Mouse (Mus musculus) midbrain, embryonic 11.5 days (tissue): Measurements from ENCODE around the gene Olfr3. TPM values are rescaled to one million over a fixed set of nuclear protein-coding genes. Genes with fewer than 3 reads are reported as not detected.

Experiments
- ATAC-seq: fragments of 200-750 bp; cut with Nextera tagmentation; 2 replicates; pipeline ENCODE4 v1.8.0; 2017; ENCODE audit warnings: moderate TSS enrichment, moderate library complexity; ENCODE audit not compliant: low FRiP score
- DNase-seq: peaks from one replicate; pipeline ENCODE4 v3.0.0; 2015; ENCODE audit warnings: low spot score; ENCODE audit errors: missing footprints
- H3K27ac ChIP-seq: fragments of 300-500 bp; sonication (generic); 2 replicates; pipeline ENCODE4 v1.5.1; 2014; ENCODE audit warnings: low read depth, low read length
- H3K27me3 ChIP-seq: fragments of 300-500 bp; sonication (generic); 2 replicates; pipeline ENCODE4 v1.6.1; 2014; ENCODE audit warnings: mild to moderate bottlenecking, low read length, moderate library complexity, mixed read lengths; ENCODE audit not compliant: control insufficient read depth, insufficient read depth
- H3K36me3 ChIP-seq: fragments of 300-500 bp; sonication (generic); 2 replicates; pipeline ENCODE4 v1.6.1; 2014; ENCODE audit warnings: mild to moderate bottlenecking, low read length, moderate library complexity, mixed read lengths; ENCODE audit not compliant: control insufficient read depth, insufficient read depth
- H3K4me1 ChIP-seq: fragments of 300-500 bp; sonication (generic); 2 replicates; pipeline ENCODE4 v1.6.1; 2014; ENCODE audit warnings: low read length; ENCODE audit not compliant: control insufficient read depth, insufficient read depth
- H3K4me2 ChIP-seq: fragments of 300-500 bp; sonication (generic); 2 replicates; pipeline ENCODE4 v1.6.1; 2014; ENCODE audit warnings: mild to moderate bottlenecking, moderate library complexity
- H3K4me3 ChIP-seq: fragments of 300-500 bp; sonication (generic); 2 replicates; pipeline ENCODE4 v1.5.1; 2014; ENCODE audit warnings: low read depth, low read length
- H3K9ac ChIP-seq: fragments of 300-500 bp; sonication (generic); 2 replicates; pipeline ENCODE4 v1.6.1; 2014; ENCODE audit warnings: low read length
- H3K9me3 ChIP-seq: fragments of 300-500 bp; sonication (generic); 2 replicates; pipeline ENCODE4 v1.6.1; 2016; ENCODE audit warnings: low read length; ENCODE audit not compliant: control insufficient read depth
- WGBS: fragments of 180-500 bp; shearing (Covaris S2); extraction: QIAGEN DNeasy Blood & Tissue Kit; methylation state at CpG from one replicate; pipeline ENCODE4 v1.1.7; 2014; 5-methylcytosine and 5-hydroxymethylcytosine counted together
- polyA plus RNA-seq: library from polyadenylated mRNA; unstranded; fragments of >200 nt; fragmentation: Nextera tagmentation; extraction: Ambion mirVana; gene quantifications from 2 replicates; pipeline ENCODE4 v1.2.1, GENCODE M21; 2014

Gene Olfr3
- polyA plus RNA-seq: not detected in 2 replicates

GRCm38 (mm10) chr2:36816932-36817331 lies at the start of gene Olfr3:
Gene Olfr3, minus strand, starts transcription at chr2:36817032.
- H3K4me2 ChIP-seq: no peak within 1 kb of the TSS
- peaks cover 4% of the 10 kb centered on the region; the same call in 1 of the 2 replicates for H3K9me3 ChIP-seq

DNA sequence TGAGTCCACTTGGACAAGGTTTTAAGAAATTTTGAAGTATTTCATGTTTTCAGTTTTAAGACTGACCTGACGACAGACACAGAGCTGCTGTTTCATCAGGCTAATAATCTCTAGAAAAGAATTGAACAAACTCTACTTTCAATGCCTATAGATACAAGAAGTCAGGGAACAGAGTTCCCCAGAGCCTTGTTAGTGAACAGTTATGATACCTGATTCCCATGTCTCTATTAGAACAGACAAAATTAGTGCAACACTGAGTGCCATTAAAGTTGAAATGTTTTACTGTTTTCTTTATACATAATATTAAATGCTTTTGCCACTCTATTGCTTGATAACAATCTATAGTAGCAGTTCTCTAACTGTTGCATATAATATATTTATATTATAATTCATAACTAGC lies 45.7 kb upstream of the Olfr3 start, which contains the start of gene Olfr351:
Gene Olfr351, minus strand, starts transcription at position 101 of the 400 bp plus-strand sequence.
- Histone ChIP-seq H3K4me2 (no peak within 1 kb of the TSS), H3K4me1 (no peaks in the 10 kb centered on the region), H3K9me3 (peaks cover 4% of the 10 kb centered on the region; the same call in 1 of the 2 replicates), H3K4me3 (no peak within 1 kb of the TSS), H3K27ac (no peak within 1 kb of the TSS), H3K36me3 (no peaks in the 10 kb centered on the region), H3K27me3 (no peaks in the 10 kb centered on the region), H3K9ac (no peak within 1 kb of the TSS)
- ATAC-seq (no peak), DNase-seq (no peak)
- 69% methylated on average over 1 of the region's 1 CpGs for WGBS

More at GRCm38 (mm10) chr2:36816932-36817331, at the start of gene Olfr3:
- no peak within 1 kb of the TSS for H3K9ac ChIP-seq
- DNase-seq: no peak
- no peaks in the 10 kb centered on the region for H3K27me3 ChIP-seq
- H3K27ac ChIP-seq: no peak within 1 kb of the TSS
- H3K4me3 ChIP-seq: no peak within 1 kb of the TSS
- H3K4me1 ChIP-seq: no peaks in the 10 kb centered on the region
- 73% methylated on average over 1 of the region's 1 CpGs for WGBS
- no peaks in the 10 kb centered on the region for H3K36me3 ChIP-seq
- ATAC-seq: no peak

DNA sequence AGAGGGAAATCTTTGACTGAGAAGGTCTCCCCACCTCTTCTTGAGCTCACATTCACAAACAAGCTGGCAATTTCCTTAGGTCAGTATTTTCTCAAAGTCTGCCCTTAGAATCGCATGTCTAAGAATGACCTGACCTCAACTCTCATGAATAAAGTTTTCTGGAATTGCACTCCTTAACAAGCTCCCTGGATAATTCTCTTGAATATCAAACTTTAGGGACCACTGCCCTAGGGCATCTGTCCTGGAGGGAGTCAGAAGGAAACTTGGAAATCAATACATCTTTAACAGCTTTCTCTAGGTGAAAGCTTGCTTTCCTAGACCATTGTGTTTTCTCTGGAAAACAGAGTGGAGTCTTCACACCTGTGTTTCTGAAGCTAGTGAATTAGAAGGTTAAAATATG lies 29.2 kb upstream of the Olfr3 start, which contains the start of gene Olfr350:
Gene Olfr350, plus strand, starts transcription at position 301 of the 400 bp plus-strand sequence.
- H3K27ac ChIP-seq: no peak within 1 kb of the TSS
- no peak within 1 kb of the TSS for H3K4me3 ChIP-seq
- ATAC-seq (no peak), DNase-seq (no peak)
- H3K4me2 ChIP-seq: no peak within 1 kb of the TSS
- no peaks in the 10 kb centered on the region for H3K4me1 ChIP-seq
- WGBS: 92% methylated on average over 1 of the region's 1 CpGs
- H3K27me3 ChIP-seq: no peaks in the 10 kb centered on the region
- peaks cover 10% of the 10 kb centered on the region for H3K9me3 ChIP-seq
- H3K36me3 ChIP-seq: no peaks in the 10 kb centered on the region
- H3K9ac ChIP-seq: no peak within 1 kb of the TSS

DNA sequence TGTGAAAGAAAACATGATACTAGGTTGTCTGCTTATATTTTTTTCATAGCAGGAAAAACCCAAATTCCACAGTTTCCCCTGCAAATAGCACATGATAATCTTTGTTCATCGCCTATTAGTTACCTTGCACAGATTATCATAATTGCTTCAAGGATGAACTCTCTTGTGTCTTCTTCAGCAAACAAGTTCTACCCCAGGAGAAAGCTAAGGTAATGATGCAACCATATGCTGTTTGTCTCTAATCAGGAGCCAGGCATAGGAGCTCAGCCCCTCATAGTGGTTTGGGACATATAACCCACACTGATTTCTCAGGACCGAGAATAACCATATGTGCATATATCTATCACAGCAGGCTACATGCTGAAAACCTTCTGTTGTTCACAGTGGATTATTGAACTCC lies 26.6 kb downstream of the Olfr3 start, which contains the start of gene Olfr50:
Gene Olfr50, plus strand, starts transcription at position 301 of the 400 bp plus-strand sequence.
- no peak for DNase-seq
- Histone ChIP-seq H3K27ac (no peak within 1 kb of the TSS), H3K9me3 (peaks cover 12% of the 10 kb centered on the region; the same call in 1 of the 2 replicates), H3K36me3 (no peaks in the 10 kb centered on the region), H3K27me3 (no peaks in the 10 kb centered on the region), H3K4me1 (no peaks in the 10 kb centered on the region), H3K9ac (no peak within 1 kb of the TSS), H3K4me2 (no peak within 1 kb of the TSS), H3K4me3 (no peak within 1 kb of the TSS)
- ATAC-seq: no peak
- 89% methylated on average over 2 of the region's 2 CpGs for WGBS

- Histone ChIP-seq H3K9me3 (peaks cover 5% of the 10 kb centered on the region; the same call in 1 of the 2 replicates), H3K27ac (no peak within 1 kb of the TSS), H3K4me1 (no peaks in the 10 kb centered on the region), H3K36me3 (no peaks in the 10 kb centered on the region), H3K27me3 (no peaks in the 10 kb centered on the region), H3K4me3 (no peak within 1 kb of the TSS), H3K9ac (no peak within 1 kb of the TSS), H3K4me2 (no peak within 1 kb of the TSS)
- 73% methylated on average over 2 of the region's 2 CpGs for WGBS
- DNase-seq: no peak
- ATAC-seq: no peak
Observed at GRCm38 (mm10) chr2:36783976-36784375, 32.9 kb downstream of the Olfr3 start, which contains the start of gene Olfr348. Gene Olfr348, plus strand, starts transcription at chr2:36784276.

Other genes with a start within 250 kb of the Olfr3 start
- gene Olfr345, start 177.0 kb downstream of the Olfr3 start, polyA plus RNA-seq: not detected in 2 replicates
- not detected in 2 replicates for gene Olfr346, start 131.2 kb downstream of the Olfr3 start, polyA plus RNA-seq
- gene Olfr347, start 85.1 kb downstream of the Olfr3 start, polyA plus RNA-seq: not detected in 2 replicates
- not detected in 2 replicates for gene Olfr348, start 32.8 kb downstream of the Olfr3 start, polyA plus RNA-seq
- gene Olfr50, start 26.5 kb downstream of the Olfr3 start, polyA plus RNA-seq: not detected in 2 replicates
- gene Olfr350, start 29.3 kb upstream of the Olfr3 start, polyA plus RNA-seq: not detected in 2 replicates
- not detected in 2 replicates for gene Olfr351, start 45.6 kb upstream of the Olfr3 start, polyA plus RNA-seq
- not detected in 2 replicates for gene Olfr352, start 51.4 kb upstream of the Olfr3 start, polyA plus RNA-seq
- not detected in 2 replicates for gene Olfr353, start 75.9 kb upstream of the Olfr3 start, polyA plus RNA-seq
- gene Olfr354, start 88.6 kb upstream of the Olfr3 start, polyA plus RNA-seq: not detected in 2 replicates
- not detected in 2 replicates for gene Olfr355, start 111.9 kb upstream of the Olfr3 start, polyA plus RNA-seq
- not detected in 2 replicates for gene Olfr356, start 120.1 kb upstream of the Olfr3 start, polyA plus RNA-seq
- gene Olfr357, start 176.8 kb upstream of the Olfr3 start, polyA plus RNA-seq: not detected in 2 replicates
- not detected in 2 replicates for gene Olfr358, start 192.3 kb upstream of the Olfr3 start, polyA plus RNA-seq
- not detected in 2 replicates for gene Olfr360, start 248.7 kb upstream of the Olfr3 start, polyA plus RNA-seq